Mouse (Mus musculus) heart, embryonic 15.5 days (tissue): Measurements from ENCODE around the gene Romo1. TPM values are rescaled to one million over a fixed set of nuclear protein-coding genes. Genes with fewer than 3 reads are reported as not detected.
"Not testable (repeated sequence)": the region's sequence is repeated elsewhere in the genome, so short reads cannot be mapped to it uniquely, and the experiment has no call there.

Experiments
- ATAC-seq: fragments of 200-750 bp; cut with Nextera tagmentation; replicated peaks from 2 replicates; pipeline ENCODE4 v1.8.0; 2017; ENCODE audit warnings: low read depth, moderate TSS enrichment; ENCODE audit not compliant: insufficient number of reproducible peaks, insufficient read depth, low FRiP score
- H3K27ac ChIP-seq: fragments of 300-500 bp; sonication (generic); 2 replicates; pipeline ENCODE4 v1.5.1; 2015; ENCODE audit warnings: mild to moderate bottlenecking, inconsistent platforms
- H3K27me3 ChIP-seq: fragments of 300-500 bp; sonication (generic); 2 replicates; pipeline ENCODE4 v1.6.1; 2015; ENCODE audit warnings: inconsistent platforms
- H3K36me3 ChIP-seq: fragments of 300-500 bp; sonication (generic); 2 replicates; pipeline ENCODE4 v1.6.1; 2015; ENCODE audit warnings: mild to moderate bottlenecking, inconsistent platforms
- H3K4me1 ChIP-seq: fragments of 300-500 bp; sonication (generic); replicated peaks from 2 replicates; pipeline ENCODE4 v1.6.1; 2015; ENCODE audit warnings: inconsistent platforms
- H3K4me2 ChIP-seq: fragments of 300-500 bp; sonication (generic); 2 replicates; pipeline ENCODE4 v1.6.1; 2015; ENCODE audit warnings: inconsistent platforms, mild to moderate bottlenecking, moderate library complexity
- H3K4me3 ChIP-seq: fragments of 300-500 bp; sonication (generic); 2 replicates; pipeline ENCODE4 v1.5.1; 2015; ENCODE audit warnings: mild to moderate bottlenecking, inconsistent platforms
- H3K9ac ChIP-seq: fragments of 300-500 bp; sonication (generic); 2 replicates; pipeline ENCODE4 v1.6.1; 2015; ENCODE audit warnings: mild to moderate bottlenecking, inconsistent platforms
- H3K9me3 ChIP-seq: fragments of 300-500 bp; sonication (generic); replicated peaks from 2 replicates; pipeline ENCODE4 v1.6.1; 2016; ENCODE audit warnings: inconsistent platforms
- WGBS: fragments of 180-500 bp; shearing (Covaris S2); methylation state at CpG from one replicate; pipeline ENCODE4 v1.1.7; 2015; ENCODE audit warnings: mixed read lengths; 5-methylcytosine and 5-hydroxymethylcytosine counted together
- polyA plus RNA-seq: library from polyadenylated mRNA; unstranded; fragments of >200 nt; fragmentation: Nextera tagmentation; extraction: Ambion mirVana; gene quantifications from 2 replicates; pipeline ENCODE4 v1.2.1, GENCODE M21; 2015

The Romo1 gene
- 324 and 427 TPM in 2 replicates for polyA plus RNA-seq

GRCm38 (mm10) chr2:156143953-156144724 is at the start of gene Romo1, which contains the start of gene Nfs1:
TSS of gene Romo1 (plus strand) at chr2:156144039.
TSS of gene Nfs1 (minus strand) at chr2:156144186.
- Histone ChIP-seq H3K9ac (peak within 1 kb of the TSS; percentile 76), H3K4me1 (peaks cover 12% of the 10 kb centered on the region), H3K27ac (peak within 1 kb of the TSS; percentile 94), H3K4me2 (peak within 1 kb of the TSS; percentile 72), H3K36me3 (peaks cover 40% of the 10 kb centered on the region), H3K9me3 (no peaks in the 10 kb centered on the region), H3K4me3 (peak within 1 kb of the TSS; percentile 68), H3K27me3 (no peaks in the 10 kb centered on the region)
- ATAC-seq, result peak; percentile 96
- WGBS, result under 1% methylated on average over 70 of the region's 70 CpGs

DNA sequence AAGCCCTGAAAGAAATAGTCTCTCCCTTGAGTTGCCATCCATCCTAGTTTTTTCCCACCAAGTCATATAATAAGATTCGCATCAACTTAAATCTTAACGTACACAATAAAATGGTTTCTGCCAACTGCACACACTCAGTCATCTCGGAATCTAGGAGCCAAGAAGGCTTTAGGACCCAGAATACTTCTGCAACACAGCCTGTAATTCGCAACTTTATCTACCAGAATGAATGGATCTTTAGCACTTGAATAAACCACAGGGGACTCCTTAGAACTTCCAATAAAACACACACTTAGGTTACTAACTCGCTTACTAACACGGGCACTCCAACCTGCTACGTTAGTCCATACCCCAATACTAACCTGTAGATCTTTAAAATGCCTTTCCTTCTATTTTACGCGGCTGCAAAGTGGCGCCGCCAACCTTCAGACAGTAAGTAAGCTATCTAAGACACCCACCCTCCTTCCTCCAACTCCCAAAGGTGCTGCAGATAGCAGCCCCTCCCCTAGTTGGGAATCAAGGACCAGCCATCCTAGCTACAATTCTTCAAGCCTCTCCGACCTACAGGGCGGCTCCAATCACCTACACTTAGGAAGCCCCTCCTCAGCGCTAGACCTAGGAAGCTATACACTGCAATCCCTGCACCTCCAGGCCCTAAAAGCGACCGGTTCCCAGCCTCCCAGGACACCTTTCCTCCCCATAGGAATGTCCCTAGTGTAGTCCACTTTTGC is 33.0 kb upstream of the Romo1 start:
- Histone ChIP-seq H3K9me3 (no peaks in the 10 kb centered on the region), H3K4me2 (peak overlapping the region; percentile 78), H3K4me1 (peaks cover 15% of the 10 kb centered on the region), H3K4me3 (peak overlapping the region; percentile 91), H3K27ac (peak overlapping the region; percentile 93), H3K36me3 (no peaks in the 10 kb centered on the region), H3K9ac (peak overlapping the region; percentile 95), H3K27me3 (no peaks in the 10 kb centered on the region)
- ATAC-seq, result peak; percentile 49; the same call in 1 of the 2 replicates
- under 1% methylated on average over 16 of the region's 16 CpGs for WGBS

- under 1% methylated on average over 74 of the region's 74 CpGs for WGBS
- H3K4me2 ChIP-seq, result peak within 1 kb of the TSS; percentile 78
- H3K4me3 ChIP-seq, result peak within 1 kb of the TSS; percentile 91
- peak; percentile 93 for ATAC-seq
- H3K9me3 ChIP-seq, result no peaks in the 10 kb centered on the region
- peak within 1 kb of the TSS; percentile 93 for H3K27ac ChIP-seq
- no peaks in the 10 kb centered on the region for H3K36me3 ChIP-seq
- H3K27me3 ChIP-seq, result no peaks in the 10 kb centered on the region
- H3K4me1 ChIP-seq, result peaks cover 13% of the 10 kb centered on the region
- peak within 1 kb of the TSS; percentile 95 for H3K9ac ChIP-seq
Measured at GRCm38 (mm10) chr2:156111358-156112079, 32.3 kb upstream of the Romo1 start, which contains the start of the genes Cpne1 and Rbm12. TSS of gene Cpne1 (minus strand) at chr2:156111965. TSS of gene Rbm12 (minus strand) at chr2:156111978.

DNA sequence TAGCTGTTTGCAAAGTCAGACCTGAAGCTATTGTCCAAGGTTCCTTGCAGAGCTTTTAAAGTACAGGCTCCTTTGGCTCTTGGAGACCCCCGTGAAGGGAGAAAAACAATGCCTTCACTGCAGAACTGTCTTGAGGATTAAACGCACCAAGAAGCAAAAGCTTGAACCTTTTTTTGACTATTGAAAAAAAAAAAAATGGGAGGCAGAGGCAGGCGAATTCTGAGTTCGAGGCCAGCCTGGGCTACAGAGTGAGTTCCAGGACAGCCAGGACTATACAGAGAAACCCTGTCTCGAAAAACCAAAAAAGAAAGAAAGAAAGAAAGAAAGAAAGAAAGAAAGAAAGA is 31.8 kb upstream of the Romo1 start:
- Histone ChIP-seq H3K4me2 (peak overlapping the region; percentile 56), H3K9ac (peak overlapping the region; percentile 95), H3K4me3 (peak overlapping the region; percentile 91), H3K27ac (peak overlapping the region; percentile 93), H3K4me1 (peaks cover 13% of the 10 kb centered on the region)
- not testable (repeated sequence) for H3K9me3 ChIP-seq, H3K36me3 ChIP-seq, ATAC-seq, H3K27me3 ChIP-seq
- WGBS, result 16% methylated on average over 5 of the region's 5 CpGs

GRCm38 (mm10) chr2:156119566-156119965 is 24.3 kb upstream of the Romo1 start:
- no peak overlapping the region for H3K27ac ChIP-seq
- ATAC-seq, result no peak
- H3K36me3 ChIP-seq, result peaks cover 13% of the 10 kb centered on the region; the same call in 1 of the 2 replicates
- no peaks in the 10 kb centered on the region for H3K4me1 ChIP-seq
- no peak overlapping the region for H3K9ac ChIP-seq
- no peak overlapping the region for H3K4me3 ChIP-seq
- no peaks in the 10 kb centered on the region for H3K9me3 ChIP-seq
- H3K4me2 ChIP-seq, result no peak overlapping the region
- H3K27me3 ChIP-seq, result no peaks in the 10 kb centered on the region

GRCm38 (mm10) chr2:156123731-156124130 is 20.1 kb upstream of the Romo1 start:
- no peaks in the 10 kb centered on the region for H3K9me3 ChIP-seq
- peaks cover 33% of the 10 kb centered on the region; the same call in 1 of the 2 replicates for H3K36me3 ChIP-seq
- H3K27ac ChIP-seq, result no peak overlapping the region
- no peaks in the 10 kb centered on the region for H3K27me3 ChIP-seq
- no peaks in the 10 kb centered on the region for H3K4me1 ChIP-seq
- no peak for ATAC-seq
- WGBS, result 80% methylated on average over 5 of the region's 5 CpGs
- H3K4me2 ChIP-seq, result no peak overlapping the region
- H3K4me3 ChIP-seq, result no peak overlapping the region
- no peak overlapping the region for H3K9ac ChIP-seq

GRCm38 (mm10) chr2:156126992-156127391 is 16.8 kb upstream of the Romo1 start, which contains the start of gene Gm28036:
TSS of gene Gm28036 (minus strand) at chr2:156127092.
- H3K4me3 ChIP-seq, result no peak within 1 kb of the TSS
- ATAC-seq, result no peak
- H3K9ac ChIP-seq, result no peak within 1 kb of the TSS
- H3K27me3 ChIP-seq, result no peaks in the 10 kb centered on the region
- peaks cover 33% of the 10 kb centered on the region; the same call in 1 of the 2 replicates for H3K36me3 ChIP-seq
- H3K4me2 ChIP-seq, result no peak within 1 kb of the TSS
- H3K4me1 ChIP-seq, result no peaks in the 10 kb centered on the region
- H3K9me3 ChIP-seq, result no peaks in the 10 kb centered on the region
- 94% methylated on average over 5 of the region's 5 CpGs for WGBS
- H3K27ac ChIP-seq, result no peak within 1 kb of the TSS

DNA sequence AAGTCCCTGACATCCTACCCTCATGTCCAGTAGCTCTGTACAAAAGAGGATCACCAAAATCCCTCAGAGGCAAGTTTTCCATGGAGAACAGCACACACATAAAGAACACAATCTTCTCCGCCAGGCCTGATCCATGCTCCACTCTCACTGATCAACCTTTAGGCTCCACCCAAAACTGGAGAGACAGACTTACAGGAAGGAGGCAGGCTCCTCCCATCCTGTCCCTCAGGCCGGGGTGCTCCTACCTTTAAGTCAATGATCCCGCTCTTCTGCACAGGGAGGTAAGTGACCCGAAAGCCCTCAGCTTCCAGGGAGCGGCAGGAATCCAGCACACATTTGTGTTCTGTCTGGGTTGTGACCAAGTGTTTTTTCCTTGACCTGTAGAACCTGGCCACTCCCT is 9.7 kb upstream of the Romo1 start:
- H3K4me1 ChIP-seq, result no peaks in the 10 kb centered on the region
- H3K4me3 ChIP-seq, result no peak overlapping the region
- H3K36me3 ChIP-seq, result no peaks in the 10 kb centered on the region; the same call in 1 of the 2 replicates
- no peak overlapping the region for H3K9ac ChIP-seq
- no peaks in the 10 kb centered on the region for H3K27me3 ChIP-seq
- no peak overlapping the region for H3K27ac ChIP-seq
- no peaks in the 10 kb centered on the region for H3K9me3 ChIP-seq
- WGBS, result 77% methylated on average over 5 of the region's 5 CpGs
- no peak overlapping the region for H3K4me2 ChIP-seq
- ATAC-seq, result no peak

- no peak overlapping the region for H3K27ac ChIP-seq
- peaks cover 4% of the 10 kb centered on the region; the same call in 1 of the 2 replicates for H3K36me3 ChIP-seq
- ATAC-seq, result no peak
- H3K4me3 ChIP-seq, result no peak overlapping the region
- no peak overlapping the region for H3K9ac ChIP-seq
- no peaks in the 10 kb centered on the region for H3K4me1 ChIP-seq
- WGBS, result 85% methylated on average over 6 of the region's 6 CpGs
- no peaks in the 10 kb centered on the region for H3K27me3 ChIP-seq
- H3K4me2 ChIP-seq, result no peak overlapping the region
- H3K9me3 ChIP-seq, result no peaks in the 10 kb centered on the region
Measured at GRCm38 (mm10) chr2:156135695-156136094, 8.1 kb upstream of the Romo1 start.

GRCm38 (mm10) chr2:156142820-156143219 is 1.0 kb upstream of the Romo1 start:
- Histone ChIP-seq H3K9ac (peak overlapping the region; percentile 76), H3K36me3 (peaks cover 27% of the 10 kb centered on the region), H3K27me3 (no peaks in the 10 kb centered on the region), H3K4me1 (peaks cover 12% of the 10 kb centered on the region), H3K4me2 (peak overlapping the region; percentile 72), H3K9me3 (no peaks in the 10 kb centered on the region), H3K4me3 (peak overlapping the region; percentile 68), H3K27ac (no peak overlapping the region; the same call in 1 of the 2 replicates)
- ATAC-seq, result no peak
- WGBS, result 84% methylated on average over 2 of the region's 2 CpGs

GRCm38 (mm10) chr2:156143367-156143766 is 472 bp upstream of the Romo1 start:
- no peak for ATAC-seq
- peaks cover 33% of the 10 kb centered on the region for H3K36me3 ChIP-seq

More at GRCm38 (mm10) chr2:156143367-156143766, 472 bp upstream of the Romo1 start:
- Histone ChIP-seq H3K27ac (peak overlapping the region; percentile 94), H3K4me1 (peaks cover 12% of the 10 kb centered on the region), H3K27me3 (no peaks in the 10 kb centered on the region), H3K9ac (peak overlapping the region; percentile 76), H3K4me2 (peak overlapping the region; percentile 72), H3K9me3 (no peaks in the 10 kb centered on the region), H3K4me3 (peak overlapping the region; percentile 68)
- WGBS, result 1% methylated on average over 16 of the region's 16 CpGs
